Mouse (Mus musculus) spleen, adult 2 months (tissue): ENCODE results near the gene Fgfbp1.

Source experiments
- CTCF ChIP-seq: fragments of 200-500 bp; IDR thresholded peaks from 2 replicates; pipeline ENCODE4 v1.5.1; 2011; ENCODE audit warnings: mild to moderate bottlenecking, inconsistent platforms; ENCODE audit not compliant: insufficient read depth, insufficient read length, insufficient replicate concordance; ENCODE audit errors: extremely low read depth
- POLR2A ChIP-seq: fragments of 200-500 bp; IDR thresholded peaks from 2 replicates; pipeline ENCODE4 v1.6.1; 2011; ENCODE audit warnings: low read depth, low read length, inconsistent platforms

DNA sequence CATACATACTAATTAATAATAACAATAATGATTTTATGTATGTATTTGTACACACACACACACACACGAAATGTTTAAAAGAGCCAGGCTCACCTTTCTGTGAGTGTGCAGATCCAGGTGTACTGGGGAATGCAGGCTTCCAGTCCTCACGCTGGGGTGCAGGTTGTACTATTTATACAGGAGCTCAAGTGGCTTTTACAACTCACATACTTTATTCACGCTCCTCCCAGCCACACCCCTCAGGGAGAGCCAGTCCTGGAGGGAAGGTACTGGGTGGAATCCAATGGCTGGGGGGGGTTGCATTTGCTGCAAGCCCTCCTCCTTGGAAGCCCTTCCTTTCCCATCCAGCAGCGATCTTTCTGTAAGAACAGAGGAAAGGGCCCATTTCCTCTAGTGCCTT, at the start of gene Fgfbp1:
- no peak for TF ChIP-seq CTCF
- no peak for TF ChIP-seq POLR2A
